Mouse (Mus musculus) limb, embryonic 12.5 days (tissue): ENCODE data around the gene Fam131a. TPM values are rescaled to one million over a fixed set of nuclear protein-coding genes. Genes with fewer than 3 reads are reported as not detected.

ENCODE experiments used
- ATAC-seq: fragments of 200-750 bp; cut with Nextera tagmentation; 2 replicates; pipeline ENCODE4 v1.8.0; 2017; ENCODE audit warnings: low read depth, moderate TSS enrichment; ENCODE audit not compliant: insufficient number of reproducible peaks, insufficient read depth, low FRiP score, low TSS enrichment
- H3K27ac ChIP-seq: fragments of 300-500 bp; sonication (generic); 2 replicates; pipeline ENCODE4 v1.5.1; 2016; ENCODE audit warnings: mild to moderate bottlenecking, moderate library complexity
- H3K27me3 ChIP-seq: fragments of 300-500 bp; sonication (generic); 2 replicates; pipeline ENCODE4 v1.6.1; 2016; ENCODE audit warnings: mild to moderate bottlenecking, moderate library complexity
- H3K36me3 ChIP-seq: fragments of 300-500 bp; sonication (generic); 2 replicates; pipeline ENCODE4 v1.6.1; 2016; ENCODE audit warnings: mild to moderate bottlenecking, moderate library complexity
- H3K4me1 ChIP-seq: fragments of 300-500 bp; sonication (generic); replicated peaks from 2 replicates; pipeline ENCODE4 v1.6.1; 2016
- H3K4me2 ChIP-seq: fragments of 300-500 bp; sonication (generic); 2 replicates; pipeline ENCODE4 v1.6.1; 2016; ENCODE audit warnings: mild to moderate bottlenecking, moderate library complexity
- H3K4me3 ChIP-seq: fragments of 300-500 bp; sonication (generic); replicated peaks from 2 replicates; pipeline ENCODE4 v1.5.1; 2016; ENCODE audit warnings: mild to moderate bottlenecking
- H3K9ac ChIP-seq: fragments of 300-500 bp; sonication (generic); replicated peaks from 2 replicates; pipeline ENCODE4 v1.6.1; 2016; ENCODE audit warnings: mild to moderate bottlenecking, moderate library complexity
- H3K9me3 ChIP-seq: fragments of 300-500 bp; sonication (generic); 2 replicates; pipeline ENCODE4 v1.6.1; 2016; ENCODE audit warnings: mild to moderate bottlenecking, moderate library complexity
- WGBS: fragments of 180-500 bp; shearing (Covaris S2); methylation state at CpG from one replicate; pipeline ENCODE4 v1.1.7; 2016; 5-methylcytosine and 5-hydroxymethylcytosine counted together
- polyA plus RNA-seq: library from polyadenylated mRNA; unstranded; fragments of >200 nt; fragmentation: Nextera tagmentation; extraction: Ambion mirVana; gene quantifications from 2 replicates; pipeline ENCODE4 v1.2.1, GENCODE M21; 2016

Gene Fam131a
- polyA plus RNA-seq, 1 experiment from 2014 or later, result 5.3 TPM

DNA sequence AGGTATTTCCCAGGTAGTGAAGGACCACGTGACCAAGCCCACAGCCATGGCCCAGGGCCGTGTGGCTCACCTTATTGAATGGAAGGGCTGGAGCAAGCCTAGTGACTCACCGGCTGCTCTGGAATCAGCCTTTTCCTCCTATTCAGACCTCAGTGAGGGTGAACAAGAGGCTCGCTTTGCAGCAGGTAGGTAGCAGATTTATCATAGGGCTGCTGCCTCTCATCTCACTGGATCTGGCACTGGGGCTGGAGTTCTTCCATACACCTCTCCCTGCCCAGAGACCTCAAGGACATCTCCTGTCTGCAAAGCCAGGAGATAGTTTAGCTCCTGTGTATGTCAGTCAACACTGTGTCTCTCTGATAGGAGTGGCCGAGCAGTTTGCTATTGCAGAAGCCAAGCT, 6.2 kb downstream of the Fam131a start:
- Histone ChIP-seq H3K9ac (no peak overlapping the region), H3K4me2 (no peak overlapping the region), H3K27ac (no peak overlapping the region), H3K27me3 (peaks cover 16% of the 10 kb centered on the region; the same call in 1 of the 2 replicates), H3K4me3 (no peak overlapping the region), H3K4me1 (peaks cover 45% of the 10 kb centered on the region), H3K36me3 (peaks cover 15% of the 10 kb centered on the region), H3K9me3 (no peaks in the 10 kb centered on the region)
- 76% methylated on average over 5 of the region's 5 CpGs for WGBS
- ATAC-seq, result no peak

- ATAC-seq, result no peak
- Histone ChIP-seq H3K27ac (peak overlapping the region; percentile 62), H3K9ac (no peak overlapping the region; the same call in 1 of the 2 replicates), H3K36me3 (peaks cover 21% of the 10 kb centered on the region), H3K4me1 (peaks cover 45% of the 10 kb centered on the region), H3K4me2 (no peak overlapping the region), H3K27me3 (peaks cover 10% of the 10 kb centered on the region; the same call in 1 of the 2 replicates), H3K4me3 (no peak overlapping the region), H3K9me3 (no peaks in the 10 kb centered on the region)
- 23% methylated on average over 5 of the region's 5 CpGs for WGBS
Observed at GRCm38 (mm10) chr16:20700036-20700435, 7.0 kb downstream of the Fam131a start.

DNA sequence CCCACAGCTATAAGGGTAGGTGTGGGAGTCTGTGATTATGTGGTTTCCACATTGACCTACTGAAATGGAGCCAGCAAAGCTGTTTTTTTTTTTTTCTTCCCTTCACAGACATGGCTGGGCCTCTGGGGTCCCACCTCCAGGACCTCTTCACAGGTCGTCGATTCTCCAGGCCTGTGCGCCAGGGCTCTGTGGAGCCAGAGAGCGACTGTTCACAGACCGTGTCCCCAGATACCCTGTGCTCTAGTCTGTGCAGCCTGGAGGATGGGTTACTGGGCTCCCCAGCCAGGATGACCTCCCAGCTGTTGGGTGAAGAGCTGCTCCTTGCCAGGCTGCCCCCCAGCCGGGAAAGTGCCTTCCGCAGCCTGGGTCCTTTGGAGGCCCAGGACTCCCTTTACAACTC, 8.3 kb downstream of the Fam131a start:
- Histone ChIP-seq H3K4me2 (peak overlapping the region; percentile 36), H3K9ac (peak overlapping the region; percentile 37; the same call in 1 of the 2 replicates), H3K27ac (peak overlapping the region; percentile 81), H3K4me1 (peaks cover 34% of the 10 kb centered on the region), H3K36me3 (peaks cover 34% of the 10 kb centered on the region), H3K27me3 (peaks cover 4% of the 10 kb centered on the region; the same call in 1 of the 2 replicates), H3K4me3 (no peak overlapping the region), H3K9me3 (no peaks in the 10 kb centered on the region)
- ATAC-seq, result no peak; the same call in 1 of the 2 replicates
- WGBS, result 45% methylated on average over 7 of the region's 7 CpGs

- peak overlapping the region; percentile 37; the same call in 1 of the 2 replicates for H3K9ac ChIP-seq
- ATAC-seq, result peak; percentile 39; the same call in 1 of the 2 replicates
- peak overlapping the region; percentile 81 for H3K27ac ChIP-seq
- peak overlapping the region; percentile 13; the same call in 1 of the 2 replicates for H3K4me3 ChIP-seq
- no peaks in the 10 kb centered on the region for H3K27me3 ChIP-seq
- WGBS, result 15% methylated on average over 12 of the region's 12 CpGs
- H3K36me3 ChIP-seq, result peaks cover 40% of the 10 kb centered on the region
- H3K9me3 ChIP-seq, result no peaks in the 10 kb centered on the region
- H3K4me1 ChIP-seq, result peaks cover 30% of the 10 kb centered on the region
- H3K4me2 ChIP-seq, result peak overlapping the region; percentile 36
Observed at GRCm38 (mm10) chr16:20701729-20702521, 8.9 kb downstream of the Fam131a start.

DNA sequence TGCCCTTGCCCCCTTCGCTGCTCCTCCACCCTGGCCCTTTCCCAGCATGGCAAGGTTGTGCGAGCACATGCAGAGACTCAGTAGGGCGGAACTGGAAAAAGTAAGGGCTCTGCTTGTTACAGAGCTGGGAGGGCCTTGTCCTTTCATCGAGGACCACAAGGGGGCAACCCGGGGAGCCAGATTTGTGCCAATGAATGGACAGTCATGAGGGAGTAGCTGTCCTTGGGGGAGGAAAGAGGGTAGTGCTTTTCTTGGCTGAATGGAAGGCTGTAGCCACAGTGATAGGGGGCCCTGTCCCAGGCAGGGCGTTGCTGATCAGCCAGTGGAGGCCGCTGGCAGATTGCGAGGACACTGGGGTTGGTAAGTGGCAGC, 9.5 kb downstream of the Fam131a start:
- 0 out of 2 replicates have a peak overlapping the region, but pooled peaks have one; percentile 36 for H3K4me2 ChIP-seq
- H3K4me1 ChIP-seq, result peaks cover 30% of the 10 kb centered on the region
- H3K4me3 ChIP-seq, result no peak overlapping the region

GRCm38 (mm10) chr16:20703071-20703470, 10.0 kb downstream of the Fam131a start:
- Histone ChIP-seq H3K4me2 (no peak overlapping the region), H3K36me3 (peaks cover 52% of the 10 kb centered on the region), H3K4me3 (no peak overlapping the region), H3K9ac (no peak overlapping the region), H3K27ac (no peak overlapping the region), H3K27me3 (no peaks in the 10 kb centered on the region), H3K9me3 (no peaks in the 10 kb centered on the region), H3K4me1 (peaks cover 30% of the 10 kb centered on the region)
- WGBS, result 92% methylated on average over 10 of the region's 10 CpGs
- no peak for ATAC-seq

More for the DNA sequence above, 9.5 kb downstream of the Fam131a start:
- 10% methylated on average over 8 of the region's 8 CpGs for WGBS
- Histone ChIP-seq H3K27ac (peak overlapping the region; percentile 81), H3K27me3 (no peaks in the 10 kb centered on the region), H3K9me3 (no peaks in the 10 kb centered on the region), H3K36me3 (peaks cover 46% of the 10 kb centered on the region), H3K9ac (no peak overlapping the region)
- ATAC-seq, result peak; percentile 53; the same call in 1 of the 2 replicates

- Histone ChIP-seq H3K27ac (no peak overlapping the region), H3K9me3 (no peaks in the 10 kb centered on the region), H3K4me3 (no peak overlapping the region), H3K4me1 (peaks cover 30% of the 10 kb centered on the region), H3K4me2 (no peak overlapping the region), H3K36me3 (peaks cover 60% of the 10 kb centered on the region), H3K9ac (no peak overlapping the region), H3K27me3 (no peaks in the 10 kb centered on the region)
- WGBS, result 81% methylated on average over 6 of the region's 6 CpGs
- no peak for ATAC-seq
Observed at GRCm38 (mm10) chr16:20703699-20704400, 10.8 kb downstream of the Fam131a start.

DNA sequence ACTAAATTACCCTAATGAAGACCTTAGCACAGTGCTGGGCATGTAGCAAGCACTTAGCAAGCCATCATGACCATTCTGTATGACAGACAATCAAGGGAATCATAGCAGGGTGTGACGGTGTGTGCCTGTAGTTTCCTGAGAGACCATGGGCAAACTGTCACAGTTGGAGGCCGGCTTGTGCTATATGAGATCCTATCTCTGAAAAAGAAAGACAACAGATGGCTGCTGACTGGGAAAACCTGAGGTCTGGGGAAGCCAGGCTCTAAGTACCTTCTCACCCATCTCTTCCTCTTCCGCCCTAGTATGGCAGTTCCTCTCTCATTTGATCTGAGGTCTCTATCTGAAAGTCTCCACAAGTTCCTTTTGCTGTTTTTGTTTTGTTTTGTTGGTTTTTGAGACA, 12.7 kb downstream of the Fam131a start:
- no peak for ATAC-seq
- peaks cover 16% of the 10 kb centered on the region for H3K4me1 ChIP-seq
- H3K4me3 ChIP-seq, result no peak overlapping the region
- no peaks in the 10 kb centered on the region for H3K9me3 ChIP-seq
- 88% methylated on average over 3 of the region's 3 CpGs for WGBS
- no peak overlapping the region for H3K27ac ChIP-seq
- no peaks in the 10 kb centered on the region for H3K27me3 ChIP-seq
- H3K9ac ChIP-seq, result no peak overlapping the region
- peaks cover 74% of the 10 kb centered on the region for H3K36me3 ChIP-seq
- H3K4me2 ChIP-seq, result no peak overlapping the region

DNA sequence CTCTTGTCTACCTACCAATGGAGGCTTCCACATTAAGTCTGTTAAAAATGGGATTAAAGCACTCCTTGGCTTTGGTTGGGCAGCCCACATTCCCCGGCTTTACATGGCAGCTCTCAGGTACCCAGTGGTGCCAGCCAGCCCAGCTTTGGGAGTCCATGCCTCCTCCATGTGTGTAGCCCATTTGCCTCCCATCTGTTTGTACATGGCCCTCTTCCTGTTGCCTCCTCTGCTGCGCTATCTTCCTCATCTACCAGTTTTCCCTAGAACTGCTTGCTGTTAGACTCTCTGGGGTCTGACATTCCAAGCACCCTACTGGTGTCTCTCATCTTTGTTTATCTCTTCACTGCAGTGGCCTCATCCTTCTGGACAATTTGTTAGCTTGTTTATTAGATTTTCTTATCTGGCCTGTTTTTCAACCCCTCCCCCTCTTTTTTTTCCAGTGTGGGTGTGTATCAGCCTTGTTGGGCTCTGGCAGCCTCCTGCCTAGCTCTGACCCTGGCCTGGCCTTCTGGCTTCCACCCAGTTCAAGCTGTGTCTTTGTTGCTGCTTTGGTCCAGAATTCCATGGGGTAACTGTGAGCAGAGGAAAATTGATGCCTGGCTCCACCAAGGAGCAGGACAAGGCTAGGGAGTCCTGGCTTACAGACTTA, 13.5 kb downstream of the Fam131a start:
- Histone ChIP-seq H3K36me3 (peaks cover 81% of the 10 kb centered on the region), H3K27me3 (no peaks in the 10 kb centered on the region), H3K4me2 (no peak overlapping the region), H3K9me3 (no peaks in the 10 kb centered on the region), H3K9ac (no peak overlapping the region), H3K4me1 (peaks cover 12% of the 10 kb centered on the region), H3K27ac (no peak overlapping the region), H3K4me3 (no peak overlapping the region)
- WGBS, result 93% methylated on average over 2 of the region's 2 CpGs
- ATAC-seq, result no peak

GRCm38 (mm10) chr16:20708220-20708938, 15.3 kb downstream of the Fam131a start:
- Histone ChIP-seq H3K9ac (no peak overlapping the region), H3K27me3 (no peaks in the 10 kb centered on the region), H3K27ac (no peak overlapping the region), H3K4me2 (no peak overlapping the region), H3K4me3 (no peak overlapping the region), H3K4me1 (no peaks in the 10 kb centered on the region), H3K36me3 (peaks cover 95% of the 10 kb centered on the region), H3K9me3 (no peaks in the 10 kb centered on the region)
- WGBS, result 91% methylated on average over 21 of the region's 21 CpGs
- no peak for ATAC-seq
